Mouse (Mus musculus) heart, adult 2 months (tissue): ENCODE results near the gene C1ql1. TPM values are rescaled to one million over a fixed set of nuclear protein-coding genes. Genes with fewer than 3 reads are reported as not detected.
A peak's percentile ranks its signal among the peaks of the same experiment; 100 is the strongest.

Experiments
- DNase-seq, 2 experiments: peaks; one replicate each; pipeline ENCODE4 v3.0.0; 2021
- H3K27ac ChIP-seq: fragments of 200-600 bp; 2 replicates; pipeline ENCODE4 v1.8.1; 2022
- H3K27me3 ChIP-seq: fragments of 200-500 bp; 2 replicates; pipeline ENCODE4 v1.6.1; 2012; ENCODE audit warnings: mild to moderate bottlenecking, low read length, inconsistent platforms, mixed read lengths; ENCODE audit not compliant: control insufficient read depth, insufficient read depth
- H3K36me3 ChIP-seq: fragments of 200-500 bp; 2 replicates; pipeline ENCODE4 v1.6.1; 2012; ENCODE audit warnings: low read length, inconsistent platforms; ENCODE audit not compliant: control insufficient read depth, insufficient read depth
- H3K4me1 ChIP-seq: fragments of 200-500 bp; 2 replicates; pipeline ENCODE4 v1.6.1; 2011; ENCODE audit warnings: low read length; ENCODE audit not compliant: control insufficient read depth, insufficient read depth
- H3K4me3 ChIP-seq: fragments of 200-600 bp; 2 replicates; pipeline ENCODE4 v1.8.1; 2022
- H3K79me2 ChIP-seq: fragments of 200-500 bp; replicated peaks from 2 replicates; pipeline ENCODE4 v1.6.1; 2012; ENCODE audit warnings: mild to moderate bottlenecking, inconsistent platforms, low read length, moderate library complexity, mixed read lengths; ENCODE audit not compliant: control insufficient read depth, insufficient read depth
- H3K9ac ChIP-seq: fragments of 200-500 bp; 2 replicates; pipeline ENCODE4 v1.6.1; 2012; ENCODE audit warnings: low read depth, mild to moderate bottlenecking, control low read depth, inconsistent platforms, low read length, mixed read lengths
- CTCF ChIP-seq: fragments of 200-600 bp; IDR thresholded peaks from 2 replicates; pipeline ENCODE4 v1.8.1; 2022; ENCODE audit warnings: antibody characterized with exemption, mild to moderate bottlenecking, moderate library complexity
- EP300 ChIP-seq: fragments of 200-500 bp; IDR thresholded peaks from 2 replicates; pipeline ENCODE4 v1.6.1; 2011; ENCODE audit warnings: low read depth, low read length, control low read depth; ENCODE audit not compliant: insufficient read depth
- POLR2A ChIP-seq: fragments of 200-500 bp; IDR thresholded peaks from 2 replicates; pipeline ENCODE4 v1.6.1; 2011; ENCODE audit warnings: mild to moderate bottlenecking, low read depth, low read length, control low read depth; ENCODE audit not compliant: insufficient read depth
- WGBS: fragments of 180-500 bp; shearing (Covaris S2); methylation state at CpG from one replicate; pipeline ENCODE4 v1.1.7; 2018; 5-methylcytosine and 5-hydroxymethylcytosine counted together
- intact Hi-C: fragments of 180-260 bp; cut with DNase I; formaldehyde crosslinking; loops from one replicate; pipeline ENCODE4 v1.15.1; 2025
- polyA plus RNA-seq: library from polyadenylated mRNA; depleted of rRNA; stranded (reverse); fragments of >200 nt; gene quantifications from 2 replicates; pipeline ENCODE4 v1.2.3, GENCODE M21; 2012
- total RNA-seq, 2 experiments: library from RNA; stranded (reverse); gene quantifications; 2 replicates each; pipeline ENCODE4 v1.2.3; 2021

The C1ql1 gene
- total and polyA plus RNA-seq, 3 experiments, result 0.10 TPM; not detected in 2

DNA sequence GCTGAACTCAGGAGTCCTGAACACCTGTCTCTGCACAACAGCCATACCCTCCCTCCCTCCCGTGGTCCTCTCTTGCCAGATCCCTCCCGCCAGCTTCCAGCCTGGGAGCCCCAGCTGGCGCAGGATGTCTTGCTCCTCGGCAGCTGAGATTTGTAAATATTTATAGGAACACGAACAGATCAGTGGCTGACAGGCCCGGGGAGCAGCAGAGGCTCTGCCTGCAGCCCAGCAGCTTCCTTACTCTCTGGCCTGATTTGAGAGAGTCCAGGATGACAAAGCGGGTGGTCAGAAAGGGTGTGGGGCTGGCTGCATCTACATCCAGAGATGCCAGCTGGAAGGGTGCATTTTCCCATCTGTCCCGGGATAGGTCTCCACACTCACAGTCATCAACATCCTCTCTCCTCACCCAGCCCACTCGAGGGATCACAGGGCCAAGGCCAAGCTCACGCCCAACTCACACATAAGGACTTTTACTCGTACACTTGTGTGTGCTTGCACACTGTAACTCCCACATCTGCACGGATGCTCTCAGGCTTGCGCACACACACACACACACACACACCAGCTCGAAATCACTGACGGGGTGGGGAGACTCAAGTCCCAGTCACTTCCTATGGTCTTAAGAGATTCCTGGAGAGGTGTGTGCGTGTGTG is 10.6 kb upstream of the C1ql1 start:
- no peaks in the 10 kb centered on the region for H3K79me2 ChIP-seq
- peaks cover 2% of the 10 kb centered on the region for H3K4me1 ChIP-seq
- no peaks in the 10 kb centered on the region; the same call in 1 of the 2 replicates for H3K27me3 ChIP-seq
- no peak overlapping the region for H3K9ac ChIP-seq
- no peak overlapping the region for H3K27ac ChIP-seq
- TF ChIP-seq CTCF, result no peak
- no peak for TF ChIP-seq POLR2A
- no peak for TF ChIP-seq EP300
- no peaks in the 10 kb centered on the region for H3K36me3 ChIP-seq
- intact Hi-C loops, result no loop called here
- WGBS, result 44% methylated on average over 16 of the region's 16 CpGs
- no peak overlapping the region for H3K4me3 ChIP-seq
- DNase-seq, result peak in 1 of 2 experiments; percentile 56

- Histone ChIP-seq H3K4me1 (peaks cover 4% of the 10 kb centered on the region), H3K9ac (no peak overlapping the region), H3K27me3 (peaks cover 2% of the 10 kb centered on the region; the same call in 1 of the 2 replicates), H3K36me3 (no peaks in the 10 kb centered on the region), H3K27ac (no peak overlapping the region), H3K79me2 (no peaks in the 10 kb centered on the region), H3K4me3 (no peak overlapping the region)
- intact Hi-C loops, result no loop called here
- no peak for DNase-seq
- TF ChIP-seq CTCF, result no peak
- no peak for TF ChIP-seq POLR2A
- no peak for TF ChIP-seq EP300
- WGBS, result 54% methylated on average over 6 of the region's 6 CpGs
These were observed 6.4 kb upstream of the C1ql1 start for GRCm38 (mm10) chr11:102952922-102953321.

GRCm38 (mm10) chr11:102948043-102948961 is 1.8 kb upstream of the C1ql1 start:
- Histone ChIP-seq H3K27ac (no peak overlapping the region; the same call in 1 of the 2 replicates), H3K79me2 (no peaks in the 10 kb centered on the region), H3K27me3 (peaks cover 19% of the 10 kb centered on the region), H3K36me3 (no peaks in the 10 kb centered on the region), H3K4me3 (peak overlapping the region; percentile 62), H3K9ac (peak overlapping the region; percentile 71), H3K4me1 (0 out of 2 replicates have a peak, but pooled peaks cover 1% of the 10 kb centered on the region)
- WGBS, result 4% methylated on average over 51 of the region's 51 CpGs
- intact Hi-C loops, result no loop called here
- no peak for TF ChIP-seq POLR2A
- TF ChIP-seq CTCF, result no peak
- no peak for TF ChIP-seq EP300
- peak; percentile 59 for DNase-seq

DNA sequence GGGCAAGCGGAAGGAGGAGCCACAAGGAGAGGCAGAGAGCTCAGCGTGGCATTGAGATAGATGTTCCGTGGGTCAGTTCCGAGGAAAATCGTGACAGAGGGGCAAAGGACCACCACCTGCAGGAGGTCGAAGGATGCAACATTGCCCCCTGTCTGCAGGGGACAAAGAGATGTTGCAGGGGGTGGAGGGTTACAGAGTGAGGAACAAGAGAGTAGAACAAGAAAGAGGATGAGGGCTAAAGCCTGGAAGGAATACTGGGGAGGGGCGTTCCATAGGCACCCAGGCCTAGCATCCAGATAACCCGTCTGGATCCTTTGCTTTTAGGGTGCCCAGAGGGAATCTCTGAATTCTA is 480 bp upstream of the C1ql1 start:
- Histone ChIP-seq H3K9ac (no peak overlapping the region), H3K4me3 (peak overlapping the region; percentile 20; the same call in 1 of the 2 replicates), H3K27me3 (peaks cover 19% of the 10 kb centered on the region), H3K27ac (no peak overlapping the region), H3K4me1 (0 out of 2 replicates have a peak, but pooled peaks cover 1% of the 10 kb centered on the region), H3K79me2 (no peaks in the 10 kb centered on the region), H3K36me3 (no peaks in the 10 kb centered on the region)
- TF ChIP-seq POLR2A, result no peak
- TF ChIP-seq CTCF, result peak; percentile 36
- 18% methylated on average over 8 of the region's 8 CpGs for WGBS
- intact Hi-C loops, result no loop called here
- DNase-seq, result no peak

GRCm38 (mm10) chr11:102945306-102946264 is 903 bp downstream of the C1ql1 start:
- H3K4me1 ChIP-seq, result 0 out of 2 replicates have a peak, but pooled peaks cover 1% of the 10 kb centered on the region
- no peaks in the 10 kb centered on the region for H3K79me2 ChIP-seq
- peak overlapping the region; percentile 26; the same call in 1 of the 2 replicates for H3K4me3 ChIP-seq
- H3K36me3 ChIP-seq, result no peaks in the 10 kb centered on the region
- TF ChIP-seq CTCF, result no peak
- no peak for TF ChIP-seq EP300
- TF ChIP-seq POLR2A, result no peak
- WGBS, result 6% methylated on average over 54 of the region's 54 CpGs
- H3K27ac ChIP-seq, result no peak overlapping the region
- H3K9ac ChIP-seq, result no peak overlapping the region
- peaks cover 19% of the 10 kb centered on the region for H3K27me3 ChIP-seq
- no peak for DNase-seq
- intact Hi-C loops, result no loop called here
